Mouse (Mus musculus) hindbrain, embryonic 16.5 days (tissue): Measurements from ENCODE around the gene Nat8f4. TPM values are rescaled to one million over a fixed set of nuclear protein-coding genes. Genes with fewer than 3 reads are reported as not detected.
"Not testable (repeated sequence)": the region's sequence is repeated elsewhere in the genome, so short reads cannot be mapped to it uniquely, and the experiment has no call there.

Experiments
- ATAC-seq: fragments of 200-750 bp; cut with Nextera tagmentation; 2 replicates; pipeline ENCODE4 v1.8.0; 2017; ENCODE audit warnings: moderate TSS enrichment, moderate library complexity
- H3K27ac ChIP-seq: fragments of 300-500 bp; sonication (generic); 2 replicates; pipeline ENCODE4 v1.5.1; 2014; ENCODE audit warnings: low read depth, mild to moderate bottlenecking, control low read depth, low read length, moderate library complexity
- H3K27me3 ChIP-seq: fragments of 300-500 bp; sonication (generic); replicated peaks from 2 replicates; pipeline ENCODE4 v1.6.1; 2014; ENCODE audit warnings: low read length; ENCODE audit not compliant: control insufficient read depth, insufficient read depth
- H3K36me3 ChIP-seq: fragments of 300-500 bp; sonication (generic); 2 replicates; pipeline ENCODE4 v1.6.1; 2014; ENCODE audit warnings: mild to moderate bottlenecking, low read length, moderate library complexity, mixed read lengths; ENCODE audit not compliant: control insufficient read depth, insufficient read depth
- H3K4me1 ChIP-seq: fragments of 300-500 bp; sonication (generic); 2 replicates; pipeline ENCODE4 v1.6.1; 2014; ENCODE audit warnings: low read depth, low read length; ENCODE audit not compliant: control insufficient read depth, insufficient read depth
- H3K4me2 ChIP-seq: fragments of 300-500 bp; sonication (generic); 2 replicates; pipeline ENCODE4 v1.6.1; 2014; ENCODE audit warnings: mild to moderate bottlenecking, low read length, control low read depth, moderate library complexity
- H3K4me3 ChIP-seq: fragments of 300-500 bp; sonication (generic); 2 replicates; pipeline ENCODE4 v1.5.1; 2014; ENCODE audit warnings: mild to moderate bottlenecking, low read length, control low read depth, moderate library complexity
- H3K9ac ChIP-seq: fragments of 300-500 bp; sonication (generic); 2 replicates; pipeline ENCODE4 v1.6.1; 2014; ENCODE audit warnings: low read depth, mild to moderate bottlenecking, control low read depth, low read length, moderate library complexity
- H3K9me3 ChIP-seq: fragments of 300-500 bp; sonication (generic); 2 replicates; pipeline ENCODE4 v1.6.1; 2014; ENCODE audit warnings: mild to moderate bottlenecking, low read length, moderate library complexity; ENCODE audit not compliant: control insufficient read depth
- WGBS: fragments of 180-500 bp; shearing (Covaris S2); extraction: QIAGEN DNeasy Blood & Tissue Kit; methylation state at CpG from one replicate; pipeline ENCODE4 v1.1.7; 2014; 5-methylcytosine and 5-hydroxymethylcytosine counted together
- polyA plus RNA-seq: library from polyadenylated mRNA; unstranded; fragments of >200 nt; fragmentation: Nextera tagmentation; extraction: Ambion mirVana; gene quantifications from 2 replicates; pipeline ENCODE4 v1.2.1, GENCODE M21; 2015

Gene Nat8f4
- polyA plus RNA-seq, 1 experiment from 2014 or later: 7.7 TPM

- H3K36me3 ChIP-seq: no peaks in the 10 kb centered on the region
- peaks cover 11% of the 10 kb centered on the region for H3K4me1 ChIP-seq
- ATAC-seq: no peak
- no peaks in the 10 kb centered on the region for H3K9me3 ChIP-seq
- no peak within 1 kb of the TSS for H3K9ac ChIP-seq
- 90% methylated on average over 3 of the region's 3 CpGs for WGBS
- H3K27ac ChIP-seq: no peak within 1 kb of the TSS
- no peak within 1 kb of the TSS for H3K4me2 ChIP-seq
- H3K4me3 ChIP-seq: no peak within 1 kb of the TSS
- H3K27me3 ChIP-seq: no peaks in the 10 kb centered on the region
Observed at GRCm38 (mm10) chr6:85911587-85911986, 6.9 kb upstream of the Nat8f4 start, which contains the start of gene Tprkb. Gene Tprkb, plus strand, starts transcription at chr6:85911865.

GRCm38 (mm10) chr6:85909704-85910103 is 5.0 kb upstream of the Nat8f4 start:
- Histone ChIP-seq H3K4me2 (no peak overlapping the region), H3K4me3 (no peak overlapping the region), H3K4me1 (peaks cover 2% of the 10 kb centered on the region), H3K36me3 (no peaks in the 10 kb centered on the region), H3K27ac (no peak overlapping the region), H3K27me3 (no peaks in the 10 kb centered on the region), H3K9me3 (no peaks in the 10 kb centered on the region), H3K9ac (no peak overlapping the region)
- no peak for ATAC-seq
- whole genome bisulfite sequencing: 100% methylated on average over 1 of the region's 1 CpGs

- no peak overlapping the region for H3K4me2 ChIP-seq
- 82% methylated on average over 3 of the region's 3 CpGs for WGBS
- no peaks in the 10 kb centered on the region for H3K27me3 ChIP-seq
- ATAC-seq: no peak
- H3K36me3 ChIP-seq: no peaks in the 10 kb centered on the region
- no peak overlapping the region for H3K4me3 ChIP-seq
- no peak overlapping the region for H3K9ac ChIP-seq
- no peaks in the 10 kb centered on the region for H3K9me3 ChIP-seq
- no peak overlapping the region for H3K27ac ChIP-seq
- H3K4me1 ChIP-seq: no peaks in the 10 kb centered on the region
Observed at GRCm38 (mm10) chr6:85908341-85908740, 3.7 kb upstream of the Nat8f4 start.

- H3K36me3 ChIP-seq, H3K27me3 ChIP-seq, H3K9me3 ChIP-seq, H3K4me2 ChIP-seq, H3K4me3 ChIP-seq, H3K4me1 ChIP-seq, H3K9ac ChIP-seq: not testable (repeated sequence)
- 0 out of 2 replicates have a peak overlapping the region, but pooled peaks have one; percentile 44 for H3K27ac ChIP-seq
- WGBS: 50% methylated on average over 2 of the region's 2 CpGs
- peak; percentile 91 for ATAC-seq
Observed at GRCm38 (mm10) chr6:85906911-85907351, 2.2 kb upstream of the Nat8f4 start.

GRCm38 (mm10) chr6:85902303-85902702 is 2.4 kb downstream of the Nat8f4 start:
- WGBS: 96% methylated on average over 2 of the region's 2 CpGs

GRCm38 (mm10) chr6:85898596-85899475 is 5.8 kb downstream of the Nat8f4 start:
- H3K27ac ChIP-seq, H3K9ac ChIP-seq, H3K27me3 ChIP-seq, H3K9me3 ChIP-seq, H3K36me3 ChIP-seq, H3K4me3 ChIP-seq, H3K4me2 ChIP-seq, H3K4me1 ChIP-seq: not testable (repeated sequence)
- 71% methylated on average over 7 of the region's 8 CpGs for WGBS
- ATAC-seq: peak; percentile 73

More at GRCm38 (mm10) chr6:85902303-85902702, 2.4 kb downstream of the Nat8f4 start:
- Histone ChIP-seq H3K4me1 (no peaks in the 10 kb centered on the region), H3K36me3 (no peaks in the 10 kb centered on the region), H3K27me3 (no peaks in the 10 kb centered on the region), H3K4me3 (no peak overlapping the region), H3K9me3 (no peaks in the 10 kb centered on the region), H3K4me2 (no peak overlapping the region), H3K27ac (no peak overlapping the region), H3K9ac (no peak overlapping the region)
- no peak for ATAC-seq

- ATAC-seq, H3K27ac ChIP-seq: not testable (repeated sequence)
Observed at GRCm38 (mm10) chr6:85895061-85895648, 9.5 kb downstream of the Nat8f4 start.

GRCm38 (mm10) chr6:85888961-85889360 is 15.7 kb downstream of the Nat8f4 start:
- H3K4me1 ChIP-seq: no peaks in the 10 kb centered on the region
- WGBS: 83% methylated on average over 2 of the region's 2 CpGs

More at GRCm38 (mm10) chr6:85895061-85895648, 9.5 kb downstream of the Nat8f4 start:
- H3K9ac ChIP-seq, H3K4me2 ChIP-seq, H3K9me3 ChIP-seq, H3K4me1 ChIP-seq, H3K4me3 ChIP-seq, H3K36me3 ChIP-seq, H3K27me3 ChIP-seq: not testable (repeated sequence)
- 77% methylated on average over 25 of the region's 25 CpGs for WGBS

GRCm38 (mm10) chr6:85884311-85884710 is 20.4 kb downstream of the Nat8f4 start:
- Histone ChIP-seq H3K9me3 (peaks cover 15% of the 10 kb centered on the region), H3K4me2 (no peak overlapping the region), H3K36me3 (no peaks in the 10 kb centered on the region), H3K27me3 (no peaks in the 10 kb centered on the region), H3K27ac (no peak overlapping the region), H3K4me3 (no peak overlapping the region), H3K4me1 (no peaks in the 10 kb centered on the region), H3K9ac (no peak overlapping the region)
- WGBS: 90% methylated on average over 1 of the region's 1 CpGs
- no peak for ATAC-seq

More at GRCm38 (mm10) chr6:85888961-85889360, 15.7 kb downstream of the Nat8f4 start:
- Histone ChIP-seq H3K9me3 (peaks cover 3% of the 10 kb centered on the region), H3K36me3 (no peaks in the 10 kb centered on the region), H3K4me2 (no peak overlapping the region), H3K4me3 (no peak overlapping the region), H3K9ac (no peak overlapping the region), H3K27me3 (no peaks in the 10 kb centered on the region), H3K27ac (no peak overlapping the region)
- no peak for ATAC-seq
